ENCODE assay signal across 14 mouse cellular contexts in genomic region chr10:4395321-4395720, GRCm38 (mm10).
"Had no signal": no experiment of that assay in that cellular context is flagged by ENCODE, and none has a peak within 500 bp of the region (broad histone marks: within the 10 kb centered on the region; RNA-seq: fewer than 3 reads in every experiment).

No protein-coding gene starts in this region.

- H3K9me3 ChIP-seq: limb, embryonic 13.5 days; midbrain, embryonic 10.5 days; neural tube, embryonic 12.5 days had no signal

- H3K27me3 ChIP-seq: limb, embryonic 13.5 days; neural tube, embryonic 12.5 days had no signal

- H3K9ac ChIP-seq: limb, embryonic 13.5 days; liver, embryonic 14.5 days; neural tube, embryonic 12.5 days had no signal

- H3K4me2 ChIP-seq: limb, embryonic 13.5 days; neural tube, embryonic 12.5 days had no signal

- H3K4me3 ChIP-seq: layer of hippocampus, adult 2 months; limb, embryonic 13.5 days; midbrain, embryonic 10.5 days; neural tube, embryonic 12.5 days had no signal

- H3K27ac ChIP-seq: kidney, postnatal 0 days; layer of hippocampus, adult 2 months; limb, embryonic 13.5 days; liver, embryonic 14.5 days; midbrain, embryonic 10.5 days; neural tube, embryonic 12.5 days had no signal

- DNase-seq: kidney, adult 11 months; kidney, adult 9 months; kidney, postnatal 4 days; left cerebral cortex, postnatal 4 days; lung, adult 18-20 months; lung, postnatal 4 days; midbrain, embryonic 14.5 days; right cerebral cortex, postnatal 25 days had no signal
